15 mouse cellular contexts compared by ENCODE assay signal in the genomic region with DNA sequence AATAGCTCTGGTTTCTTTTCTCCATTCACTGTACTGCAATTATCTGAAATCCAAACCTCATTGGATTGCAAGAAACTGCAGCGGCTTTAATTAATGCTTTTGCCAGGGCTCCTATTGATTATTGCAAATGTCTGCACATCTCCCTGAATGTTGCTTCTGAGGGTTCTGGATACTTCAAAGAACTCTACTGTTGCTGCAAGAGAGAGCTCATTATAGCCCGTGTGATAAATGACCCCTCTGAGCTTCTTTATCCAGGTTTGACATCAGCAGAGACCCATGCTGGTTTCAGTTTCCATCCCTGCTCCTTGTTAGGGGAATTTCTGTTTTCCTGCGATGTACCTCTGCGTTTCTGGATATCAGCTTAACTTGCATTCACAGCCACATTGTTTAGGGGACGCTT.
DNase-seq lines count a peak whose midpoint lies in the region; ATAC-seq and TF ChIP-seq lines count a peak whose summit lies in the region.
"Had no signal": no experiment of that assay in that cellular context is flagged by ENCODE, and none has a peak within 500 bp of the region (broad histone marks: within the 10 kb centered on the region; RNA-seq: fewer than 3 reads in every experiment).

No protein-coding gene starts in this region.

- H3K4me1 ChIP-seq in midbrain, embryonic 14.5 days (ENCODE audit: control insufficient read depth, insufficient read depth, low read length): no peaks in the 10 kb centered on the region
- no peaks in the 10 kb centered on the region for H3K4me1 ChIP-seq in midbrain, embryonic 11.5 days (ENCODE audit: control insufficient read depth, insufficient read depth, low read length)
- H3K4me1 ChIP-seq in midbrain, embryonic 15.5 days: peaks cover 5% of the 10 kb centered on the region; the same call in 1 of the 2 replicates
- no peaks in the 10 kb centered on the region for H3K4me1 ChIP-seq in stomach, postnatal 0 days (replicated peaks; ENCODE audit: control insufficient read depth, insufficient read depth)
- H3K4me1 ChIP-seq: heart, embryonic 15.5 days had no signal

- H3K4me3 ChIP-seq in midbrain, embryonic 14.5 days (replicated peaks; ENCODE audit: low read depth, low read length): no peak overlapping the region
- no peak overlapping the region for H3K4me3 ChIP-seq in midbrain, embryonic 11.5 days (ENCODE audit: low read depth, low read length)
- H3K4me3 ChIP-seq in midbrain, embryonic 15.5 days: no peak overlapping the region
- H3K4me3 ChIP-seq in stomach, postnatal 0 days (ENCODE audit: low read depth, low read length): no peak overlapping the region
- H3K4me3 ChIP-seq: heart, embryonic 15.5 days had no signal

- peak overlapping the region; percentile 56 for H3K27ac ChIP-seq in midbrain, embryonic 14.5 days (replicated peaks; ENCODE audit: low read depth, low read length)
- no peak overlapping the region for H3K27ac ChIP-seq in midbrain, embryonic 11.5 days (ENCODE audit: low read depth, low read length)
- no peak overlapping the region for H3K27ac ChIP-seq in midbrain, embryonic 15.5 days
- no peak overlapping the region for H3K27ac ChIP-seq in stomach, postnatal 0 days (replicated peaks)
- H3K27ac ChIP-seq: heart, embryonic 15.5 days; kidney, postnatal 0 days had no signal

- no peak overlapping the region for H3K9ac ChIP-seq in midbrain, embryonic 14.5 days (replicated peaks; ENCODE audit: low read length)
- H3K9ac ChIP-seq in midbrain, embryonic 11.5 days (ENCODE audit: low read length): no peak overlapping the region
- no peak overlapping the region for H3K9ac ChIP-seq in midbrain, embryonic 15.5 days
- no peak overlapping the region for H3K9ac ChIP-seq in stomach, postnatal 0 days (ENCODE audit: low read length)
- H3K9ac ChIP-seq: heart, embryonic 15.5 days; liver, postnatal 0 days had no signal

- TF ChIP-seq CTCF in stomach, postnatal 0 days (IDR thresholded peaks at IDR 0.05; ENCODE audit: low read depth): no peak

- WGBS in midbrain, embryonic 14.5 days: 43% methylated on average over 5 of the region's 5 CpGs
- WGBS in midbrain, embryonic 11.5 days: 52% methylated on average over 5 of the region's 5 CpGs
- WGBS in midbrain, embryonic 15.5 days: 29% methylated on average over 5 of the region's 5 CpGs
- WGBS in stomach, postnatal 0 days: 22% methylated on average over 5 of the region's 5 CpGs

- DNase-seq in embryo, embryonic 10.5 days (ENCODE audit: low spot score): peak; percentile 18
- DNase-seq in embryo, embryonic 10 days (ENCODE audit: low spot score): no peak
- no peak for DNase-seq in midbrain, embryonic 14.5 days
- no peak for DNase-seq in midbrain, embryonic 11.5 days (ENCODE audit: low spot score, missing footprints)
- DNase-seq in stomach, postnatal 0 days (ENCODE audit: low spot score): no peak
- DNase-seq in frontal cortex, postnatal 25 days (ENCODE audit: low spot score in 2 of 2): no peak
- no peak for DNase-seq in frontal cortex, postnatal 36 days (ENCODE audit: low spot score in 2 of 2)
- DNase-seq: cerebellum, adult 2 months; liver, postnatal 0 days; lung, postnatal 4 days had no signal

- no peak for TF ChIP-seq EP300 in stomach, postnatal 0 days (optimal IDR thresholded peaks at IDR 0.05)

- no peaks in the 10 kb centered on the region for H3K36me3 ChIP-seq in midbrain, embryonic 14.5 days (ENCODE audit: control insufficient read depth, insufficient read depth, low read length)
- H3K36me3 ChIP-seq in midbrain, embryonic 11.5 days (ENCODE audit: control insufficient read depth, insufficient read depth, low read length): no peaks in the 10 kb centered on the region
- H3K36me3 ChIP-seq in midbrain, embryonic 15.5 days (replicated peaks): no peaks in the 10 kb centered on the region
- no peaks in the 10 kb centered on the region for H3K36me3 ChIP-seq in stomach, postnatal 0 days (ENCODE audit: control insufficient read depth, insufficient read depth, low read length)
- H3K36me3 ChIP-seq: heart, embryonic 15.5 days had no signal

- ATAC-seq in midbrain, embryonic 14.5 days (ENCODE audit: low FRiP score, low TSS enrichment): no peak
- no peak for ATAC-seq in midbrain, embryonic 11.5 days (ENCODE audit: low FRiP score)
- no peak for ATAC-seq in midbrain, embryonic 15.5 days (replicated peaks)
- ATAC-seq in stomach, postnatal 0 days (ENCODE audit: low FRiP score, low TSS enrichment): no peak
- ATAC-seq: activated CD4-positive, CD25-positive, alpha-beta regulatory T cell, adult 4 months; liver, postnatal 0 days had no signal

- no peaks in the 10 kb centered on the region for H3K27me3 ChIP-seq in midbrain, embryonic 14.5 days (ENCODE audit: control insufficient read depth, insufficient read depth, low read length)
- no peaks in the 10 kb centered on the region for H3K27me3 ChIP-seq in midbrain, embryonic 11.5 days (ENCODE audit: control insufficient read depth, insufficient read depth, low read length)
- no peaks in the 10 kb centered on the region for H3K27me3 ChIP-seq in midbrain, embryonic 15.5 days (replicated peaks)
- H3K27me3 ChIP-seq in stomach, postnatal 0 days (ENCODE audit: control insufficient read depth, insufficient read depth, low read length): no peaks in the 10 kb centered on the region
- H3K27me3 ChIP-seq: CH12.LX; heart, embryonic 15.5 days had no signal

- no peak overlapping the region for H3K4me2 ChIP-seq in midbrain, embryonic 14.5 days (ENCODE audit: low read length)
- H3K4me2 ChIP-seq in midbrain, embryonic 11.5 days: no peak overlapping the region
- H3K4me2 ChIP-seq in midbrain, embryonic 15.5 days: 0 out of 2 replicates have a peak overlapping the region, but pooled peaks have one; percentile 2
- peak overlapping the region; percentile 21; the same call in 1 of the 2 replicates for H3K4me2 ChIP-seq in stomach, postnatal 0 days (replicated peaks; ENCODE audit: low read depth)
- H3K4me2 ChIP-seq: heart, embryonic 15.5 days had no signal

- H3K9me3 ChIP-seq in midbrain, embryonic 14.5 days (ENCODE audit: control insufficient read depth, low read length): no peaks in the 10 kb centered on the region
- no peaks in the 10 kb centered on the region for H3K9me3 ChIP-seq in midbrain, embryonic 11.5 days (ENCODE audit: control insufficient read depth, low read length)
- H3K9me3 ChIP-seq in midbrain, embryonic 15.5 days: no peaks in the 10 kb centered on the region
- H3K9me3 ChIP-seq in stomach, postnatal 0 days (ENCODE audit: control insufficient read depth, low read length): no peaks in the 10 kb centered on the region
- H3K9me3 ChIP-seq: heart, embryonic 15.5 days had no signal

Comparison
In these comparisons a context has a peak if more than half of its experiments do, and no peak if none do; other contexts are left out.
1. H3K4me2 ChIP-seq: peak in midbrain, embryonic 15.5 days (single experiment) and stomach, postnatal 0 days (single experiment); none in midbrain, embryonic 14.5 days (single experiment) and midbrain, embryonic 11.5 days (single experiment).